Comparison of ENCODE assay signal across 9 mouse cellular contexts in genomic region chr16:91458976-91459375, GRCm38 (mm10). TPM values are rescaled to one million over a fixed set of nuclear protein-coding genes. Genes with fewer than 3 reads are reported as not detected.
DNase-seq lines count a peak whose midpoint lies in the region; ATAC-seq and TF ChIP-seq lines count a peak whose summit lies in the region.
"Had no signal": no experiment of that assay in that cellular context is flagged by ENCODE, and none has a peak within 500 bp of the region (broad histone marks: within the 10 kb centered on the region; RNA-seq: fewer than 3 reads in every experiment).

No protein-coding gene starts in this region.

- H3K27me3 ChIP-seq in liver, embryonic 14.5 days (ENCODE audit: control insufficient read depth, insufficient read depth, low read length), result no peaks in the 10 kb centered on the region
- H3K27me3 ChIP-seq: Patski had no signal

- DNase-seq in adrenal gland, postnatal 14 days, result peak; percentile 45
- DNase-seq in adrenal gland, adult 18-20 months (ENCODE audit: low spot score in 2 of 2), result no peak
- peak; percentile 61 for DNase-seq in kidney, postnatal 25 days
- no peak for DNase-seq in kidney, adult 9 months
- DNase-seq in Muller cell, postnatal 12 days (ENCODE audit: inconsistent ontology term), result peak; percentile 60
- no peak for DNase-seq in liver, embryonic 14.5 days (ENCODE audit: low read depth in 3 of 3, low spot score in 3 of 3)
- DNase-seq in layer of hippocampus, postnatal 14 days (ENCODE audit: low spot score in 2 of 2), result no peak

- H3K36me3 ChIP-seq in liver, embryonic 14.5 days (replicated peaks; ENCODE audit: control insufficient read depth, insufficient read depth, low read depth), result no peaks in the 10 kb centered on the region

- no peak overlapping the region for H3K4me2 ChIP-seq in liver, embryonic 14.5 days (ENCODE audit: low read depth)

- H3K27ac ChIP-seq in liver, embryonic 14.5 days, result peak overlapping the region; percentile 46; the same call in 1 of the 2 replicates

- ATAC-seq in liver, embryonic 14.5 days (ENCODE audit: insufficient read depth), result no peak
- no peak for ATAC-seq in megakaryocyte progenitor cell, adult 5-6 weeks (replicated peaks; ENCODE audit: poor library complexity)
- ATAC-seq: Patski had no signal

- WGBS in liver, embryonic 14.5 days (ENCODE audit: insufficient replicate concordance), result 76% methylated on average over 5 of the region's 5 CpGs

- no peaks in the 10 kb centered on the region for H3K9me3 ChIP-seq in liver, embryonic 14.5 days (ENCODE audit: control insufficient read depth, low read length)

- no peak for TF ChIP-seq CTCF in liver, embryonic 14.5 days (IDR thresholded peaks at IDR 0.05; ENCODE audit: low read depth)

- peaks cover 24 to 36% of the 10 kb centered on the region in 2 experiments for H3K4me1 ChIP-seq in liver, embryonic 14.5 days (replicated peaks; ENCODE audit: control insufficient read depth in 2 of 2, insufficient read depth in 2 of 2, low read length in 1 of 2)

- no peak overlapping the region for H3K4me3 ChIP-seq in liver, embryonic 14.5 days (ENCODE audit: insufficient read depth in 1 of 2, low read depth in 2 of 2, low read length in 2 of 2)

- TF ChIP-seq EP300 in liver, embryonic 14.5 days (IDR thresholded peaks at IDR 0.05; ENCODE audit: low read depth), result no peak

- peak overlapping the region; percentile 31; the same call in 1 of the 2 replicates for H3K9ac ChIP-seq in liver, embryonic 14.5 days (replicated peaks)

RNA-seq across cellular contexts. Expression of gene Ifnar1, which starts 26.1 kb away (rescaled TPM):
- 80.3 and 82.7 TPM in 2 replicates for total RNA-seq in adrenal gland, postnatal 14 days (2021)
- 10 to 100 TPM; 53.5 to 55.4 TPM for total RNA-seq in adrenal gland, adult 18-20 months (2021)
- 9.3 and 11.6 TPM in 2 replicates for polyA plus RNA-seq in liver, embryonic 14.5 days (2012; rRNA removed)
- polyA plus RNA-seq in liver, embryonic 14.5 days (2014; fragmentation: Nextera tagmentation; extraction: Ambion mirVana), result 15.4 and 16.2 TPM in 2 replicates
- total RNA-seq in layer of hippocampus, postnatal 14 days (2021), result 10 to 100 TPM; 59.9 to 66.3 TPM
- total RNA-seq in megakaryocyte progenitor cell, adult 5-6 weeks (2015), result 32.2 and 33.3 TPM in 2 replicates
- total RNA-seq in megakaryocyte progenitor cell, adult 5-6 weeks (2017), result 34.7 and 36.3 TPM in 2 replicates

RNA-seq across cellular contexts. Expression of gene Il10rb, which starts 53.0 kb away (rescaled TPM):
- total RNA-seq in adrenal gland, postnatal 14 days (2021), result 105 and 106 TPM in 2 replicates
- total RNA-seq in adrenal gland, adult 18-20 months (2021), result 100 to 1,000 TPM; 176 to 268 TPM
- polyA plus RNA-seq in liver, embryonic 14.5 days (2012; rRNA removed), result 12.4 and 12.7 TPM in 2 replicates
- polyA plus RNA-seq in liver, embryonic 14.5 days (2014; fragmentation: Nextera tagmentation; extraction: Ambion mirVana), result 24.9 and 28.7 TPM in 2 replicates
- 10 to 100 TPM in 1 of 2 experiments, 1 to 10 TPM in 1; 7.1 to 10.3 TPM for total RNA-seq in layer of hippocampus, postnatal 14 days (2021)
- 42.7 and 46.2 TPM in 2 replicates for total RNA-seq in megakaryocyte progenitor cell, adult 5-6 weeks (2015)
- total RNA-seq in megakaryocyte progenitor cell, adult 5-6 weeks (2017), result 36.6 and 39.2 TPM in 2 replicates

Comparison
In these comparisons a context has a peak if more than half of its experiments do, and no peak if none do; other contexts are left out.
1. DNase-seq: peak in adrenal gland, postnatal 14 days (single experiment), kidney, postnatal 25 days (2 of 2) and Muller cell, postnatal 12 days (single experiment); none in adrenal gland, adult 18-20 months (0 of 2), kidney, adult 9 months (single experiment), liver, embryonic 14.5 days (0 of 3) and layer of hippocampus, postnatal 14 days (0 of 2).